ENCODE assay signal across 22 mouse cellular contexts in the genomic region with DNA sequence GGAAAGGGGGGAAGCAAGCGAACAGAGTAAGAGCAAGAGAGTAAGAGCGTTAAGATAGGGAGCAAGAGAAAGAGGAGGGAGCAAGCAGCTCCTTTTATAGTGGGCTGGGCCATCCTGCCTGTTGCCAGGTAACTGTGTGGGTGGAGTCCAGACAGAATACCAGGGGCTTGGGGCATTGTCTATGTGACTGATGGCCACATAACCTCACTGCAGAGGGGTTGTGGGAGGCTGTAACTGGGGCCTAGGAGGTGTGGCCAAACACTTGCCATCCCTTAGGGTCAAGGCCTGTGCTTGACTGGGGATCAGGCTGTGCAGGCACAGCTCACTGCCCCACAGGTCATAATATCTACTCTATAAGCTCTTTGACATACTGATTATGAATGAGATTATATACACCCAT.
DNase-seq lines count a peak whose midpoint lies in the region; ATAC-seq lines count a peak whose summit lies in the region.
"Had no signal": no experiment of that assay in that cellular context is flagged by ENCODE, and none has a peak within 500 bp of the region (broad histone marks: within the 10 kb centered on the region; RNA-seq: fewer than 3 reads in every experiment).

No protein-coding gene starts in this region.

- H3K4me2 ChIP-seq in hindbrain, embryonic 13.5 days, result no peak overlapping the region
- no peak overlapping the region for H3K4me2 ChIP-seq in hindbrain, embryonic 12.5 days (replicated peaks)
- no peak overlapping the region for H3K4me2 ChIP-seq in midbrain, embryonic 12.5 days (replicated peaks)
- no peak overlapping the region for H3K4me2 ChIP-seq in midbrain, embryonic 16.5 days (ENCODE audit: low read length)
- H3K4me2 ChIP-seq: embryonic facial prominence, embryonic 12.5 days; limb, embryonic 12.5 days; liver, embryonic 12.5 days; neural tube, embryonic 12.5 days had no signal

- no peaks in the 10 kb centered on the region for H3K27me3 ChIP-seq in hindbrain, embryonic 13.5 days
- H3K27me3 ChIP-seq in hindbrain, embryonic 12.5 days, result no peaks in the 10 kb centered on the region
- H3K27me3 ChIP-seq in midbrain, embryonic 12.5 days, result no peaks in the 10 kb centered on the region
- no peaks in the 10 kb centered on the region for H3K27me3 ChIP-seq in midbrain, embryonic 16.5 days (ENCODE audit: control insufficient read depth, insufficient read depth, low read depth, low read length)
- H3K27me3 ChIP-seq in embryonic facial prominence, embryonic 10.5 days (replicated peaks; ENCODE audit: low read depth, poor library complexity, severe bottlenecking), result no peaks in the 10 kb centered on the region
- H3K27me3 ChIP-seq: embryonic facial prominence, embryonic 12.5 days; limb, embryonic 12.5 days; liver, embryonic 12.5 days; neural tube, embryonic 12.5 days had no signal

- no peaks in the 10 kb centered on the region for H3K9me3 ChIP-seq in hindbrain, embryonic 13.5 days
- H3K9me3 ChIP-seq in hindbrain, embryonic 12.5 days (replicated peaks), result no peaks in the 10 kb centered on the region
- H3K9me3 ChIP-seq in midbrain, embryonic 12.5 days, result no peaks in the 10 kb centered on the region
- no peaks in the 10 kb centered on the region for H3K9me3 ChIP-seq in midbrain, embryonic 16.5 days (replicated peaks; ENCODE audit: control insufficient read depth, low read length, poor library complexity, severe bottlenecking)
- H3K9me3 ChIP-seq in embryonic facial prominence, embryonic 10.5 days, result no peaks in the 10 kb centered on the region
- H3K9me3 ChIP-seq: embryonic facial prominence, embryonic 12.5 days; G1E; limb, embryonic 12.5 days; liver, embryonic 12.5 days; neural tube, embryonic 12.5 days had no signal

- peak; percentile 89 for DNase-seq in R1 (ENCODE audit: low read depth, low spot score)
- DNase-seq in embryonic facial prominence, embryonic 10.5 days (ENCODE audit: low spot score), result no peak
- DNase-seq in left cerebral cortex, adult 8-10 months (ENCODE audit: low spot score in 2 of 2), result no peak
- DNase-seq: adrenal gland, postnatal 25 days; cerebellum, adult 11 months; cerebellum, postnatal 25 days; gastrocnemius, postnatal 25 days; kidney, adult 2 months; lung, adult 2 months; lung, postnatal 4 days; thymus, postnatal 25 days had no signal

- no peak overlapping the region for H3K27ac ChIP-seq in hindbrain, embryonic 13.5 days
- no peak overlapping the region for H3K27ac ChIP-seq in hindbrain, embryonic 12.5 days
- no peak overlapping the region for H3K27ac ChIP-seq in midbrain, embryonic 12.5 days (replicated peaks)
- H3K27ac ChIP-seq in midbrain, embryonic 16.5 days (ENCODE audit: low read length), result no peak overlapping the region
- H3K27ac ChIP-seq in embryonic facial prominence, embryonic 10.5 days (replicated peaks), result 0 out of 2 replicates have a peak overlapping the region, but pooled peaks have one; percentile 10
- H3K27ac ChIP-seq: embryonic facial prominence, embryonic 12.5 days; limb, embryonic 12.5 days; liver, embryonic 12.5 days; neural tube, embryonic 12.5 days had no signal

- WGBS in hindbrain, embryonic 13.5 days, result 16% methylated on average over 2 of the region's 2 CpGs
- 40% methylated on average over 2 of the region's 2 CpGs for WGBS in hindbrain, embryonic 12.5 days
- 36% methylated on average over 2 of the region's 2 CpGs for WGBS in midbrain, embryonic 12.5 days
- WGBS in midbrain, embryonic 16.5 days, result 39% methylated on average over 2 of the region's 2 CpGs
- 66% methylated on average over 2 of the region's 2 CpGs for WGBS in embryonic facial prominence, embryonic 10.5 days

- no peaks in the 10 kb centered on the region for H3K4me1 ChIP-seq in hindbrain, embryonic 13.5 days (replicated peaks)
- H3K4me1 ChIP-seq in hindbrain, embryonic 12.5 days, result peaks cover 4% of the 10 kb centered on the region
- 0 out of 2 replicates have a peak, but pooled peaks cover 3% of the 10 kb centered on the region for H3K4me1 ChIP-seq in midbrain, embryonic 12.5 days
- no peaks in the 10 kb centered on the region for H3K4me1 ChIP-seq in midbrain, embryonic 16.5 days (ENCODE audit: control insufficient read depth, insufficient read depth, low read length)
- peaks cover 16% of the 10 kb centered on the region; the same call in 1 of the 2 replicates for H3K4me1 ChIP-seq in embryonic facial prominence, embryonic 10.5 days
- H3K4me1 ChIP-seq: embryonic facial prominence, embryonic 12.5 days; limb, embryonic 12.5 days had no signal

- ATAC-seq in hindbrain, embryonic 13.5 days (ENCODE audit: low FRiP score), result 0 out of 2 replicates have a peak, but pooled peaks have one; percentile 24
- no peak for ATAC-seq in hindbrain, embryonic 12.5 days (ENCODE audit: low FRiP score)
- peak; percentile 27; the same call in 1 of the 2 replicates for ATAC-seq in midbrain, embryonic 12.5 days (ENCODE audit: low FRiP score, low read depth)
- no peak for ATAC-seq in midbrain, embryonic 16.5 days
- ATAC-seq: forebrain, embryonic 14.5 days; liver, embryonic 12.5 days had no signal

- H3K36me3 ChIP-seq in hindbrain, embryonic 13.5 days, result no peaks in the 10 kb centered on the region
- H3K36me3 ChIP-seq in hindbrain, embryonic 12.5 days, result no peaks in the 10 kb centered on the region
- no peaks in the 10 kb centered on the region for H3K36me3 ChIP-seq in midbrain, embryonic 12.5 days
- no peaks in the 10 kb centered on the region for H3K36me3 ChIP-seq in midbrain, embryonic 16.5 days (ENCODE audit: control insufficient read depth, insufficient read depth, low read length)
- H3K36me3 ChIP-seq in embryonic facial prominence, embryonic 10.5 days (replicated peaks), result no peaks in the 10 kb centered on the region
- H3K36me3 ChIP-seq: embryonic facial prominence, embryonic 12.5 days; G1E; limb, embryonic 12.5 days; liver, embryonic 12.5 days; neural tube, embryonic 12.5 days had no signal

- H3K4me3 ChIP-seq in hindbrain, embryonic 13.5 days, result no peak overlapping the region
- no peak overlapping the region for H3K4me3 ChIP-seq in hindbrain, embryonic 12.5 days
- H3K4me3 ChIP-seq in midbrain, embryonic 12.5 days, result no peak overlapping the region
- no peak overlapping the region for H3K4me3 ChIP-seq in midbrain, embryonic 16.5 days (ENCODE audit: low read depth, low read length)
- no peak overlapping the region for H3K4me3 ChIP-seq in embryonic facial prominence, embryonic 10.5 days
- H3K4me3 ChIP-seq: embryonic facial prominence, embryonic 12.5 days; erythroblast, embryonic 14.5 days; limb, embryonic 12.5 days; liver, embryonic 12.5 days; neural tube, embryonic 12.5 days had no signal

- H3K9ac ChIP-seq in hindbrain, embryonic 13.5 days, result no peak overlapping the region
- no peak overlapping the region for H3K9ac ChIP-seq in hindbrain, embryonic 12.5 days
- no peak overlapping the region for H3K9ac ChIP-seq in midbrain, embryonic 12.5 days (replicated peaks)
- no peak overlapping the region for H3K9ac ChIP-seq in midbrain, embryonic 16.5 days (ENCODE audit: low read depth, low read length)
- H3K9ac ChIP-seq: embryonic facial prominence, embryonic 12.5 days; limb, embryonic 12.5 days; liver, embryonic 12.5 days; neural tube, embryonic 12.5 days had no signal

Comparison
In these comparisons a context has a peak if more than half of its experiments do, and no peak if none do; other contexts are left out.
1. ATAC-seq: peak in hindbrain, embryonic 13.5 days (single experiment) and midbrain, embryonic 12.5 days (single experiment); none in hindbrain, embryonic 12.5 days (single experiment) and midbrain, embryonic 16.5 days (single experiment).